15 mouse cellular contexts compared by ENCODE assay signal in the genomic region with DNA sequence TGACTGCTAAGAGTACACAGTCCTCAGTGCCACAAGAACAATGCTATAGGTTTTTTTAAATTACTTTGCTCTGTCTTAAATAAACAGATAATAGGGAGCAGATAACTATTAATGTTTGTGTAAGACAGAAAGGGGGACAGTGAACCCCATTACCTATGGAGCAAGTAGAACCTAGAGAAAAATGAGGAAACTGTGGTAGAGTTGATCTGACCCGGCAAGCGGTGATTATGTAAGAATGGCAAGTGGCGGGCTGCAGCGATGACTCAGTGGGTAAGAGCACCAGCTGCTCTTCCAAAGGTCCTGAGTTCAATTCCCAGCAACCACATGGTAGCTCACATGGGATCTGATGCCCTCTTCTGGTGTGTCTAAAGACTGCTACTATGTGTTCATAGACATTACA.
DNase-seq lines count a peak whose midpoint lies in the region; ATAC-seq and TF ChIP-seq lines count a peak whose summit lies in the region.
"Had no signal": no experiment of that assay in that cellular context is flagged by ENCODE, and none has a peak within 500 bp of the region (broad histone marks: within the 10 kb centered on the region; RNA-seq: fewer than 3 reads in every experiment).

No protein-coding gene starts in this region.

- no peaks in the 10 kb centered on the region for H3K27me3 ChIP-seq in lung, postnatal 0 days (replicated peaks; ENCODE audit: insufficient read depth, low read length)
- H3K27me3 ChIP-seq: intestine, embryonic 15.5 days; megakaryocyte, embryonic 14.5 days; Patski had no signal

- no peaks in the 10 kb centered on the region for H3K9me3 ChIP-seq in lung, postnatal 0 days (ENCODE audit: low read length)
- H3K9me3 ChIP-seq: intestine, embryonic 15.5 days; megakaryocyte, embryonic 14.5 days had no signal

- H3K4me2 ChIP-seq in lung, postnatal 0 days (replicated peaks; ENCODE audit: low read depth, low read length), result no peak overlapping the region
- H3K4me2 ChIP-seq: intestine, embryonic 15.5 days had no signal

- no peak for TF ChIP-seq EP300 in lung, postnatal 0 days (IDR thresholded peaks at IDR 0.05)

- 85% methylated on average over 4 of the region's 4 CpGs for WGBS in lung, postnatal 0 days

- H3K4me1 ChIP-seq in lung, postnatal 0 days (ENCODE audit: insufficient read depth, low read depth, low read length), result peaks cover 3% of the 10 kb centered on the region; the same call in 1 of the 2 replicates

- no peak overlapping the region for H3K27ac ChIP-seq in lung, postnatal 0 days (ENCODE audit: low read length)
- H3K27ac ChIP-seq: intestine, embryonic 15.5 days had no signal

- TF ChIP-seq CTCF in lung, postnatal 0 days (IDR thresholded peaks at IDR 0.05), result peak; percentile 19; the same call in 1 of the 2 replicates

- peak; percentile 36 for DNase-seq in adrenal gland, adult 2 months
- no peak for DNase-seq in adrenal gland, postnatal 10 days
- DNase-seq in lung, postnatal 0 days (ENCODE audit: low spot score), result peak; percentile 39
- no peak for DNase-seq in lung, postnatal 14 days
- peak; percentile 43 for DNase-seq in lung, postnatal 25 days (ENCODE audit: low spot score)
- DNase-seq in thymus, postnatal 36 days, result no peak
- no peak for DNase-seq in frontal cortex, postnatal 14 days (ENCODE audit: low spot score in 2 of 2)
- DNase-seq in cerebellum, adult 18-20 months, result no peak
- DNase-seq: adrenal gland, postnatal 25 days; cerebellum, adult 11 months; heart, postnatal 36 days; kidney, postnatal 4 days had no signal

- no peak overlapping the region for H3K4me3 ChIP-seq in lung, postnatal 0 days (ENCODE audit: low read depth, low read length)
- H3K4me3 ChIP-seq: intestine, embryonic 15.5 days had no signal

- ATAC-seq in lung, postnatal 0 days, result no peak
- ATAC-seq: intestine, embryonic 15.5 days; Patski had no signal

- no peaks in the 10 kb centered on the region for H3K36me3 ChIP-seq in lung, postnatal 0 days (ENCODE audit: insufficient read depth, low read length)
- H3K36me3 ChIP-seq: intestine, embryonic 15.5 days had no signal

- no peak overlapping the region for H3K9ac ChIP-seq in lung, postnatal 0 days (replicated peaks; ENCODE audit: low read depth)
- H3K9ac ChIP-seq: intestine, embryonic 15.5 days had no signal

Comparison
In these comparisons a context has a peak if more than half of its experiments do, and no peak if none do; other contexts are left out.
1. DNase-seq: peak in adrenal gland, adult 2 months (single experiment), lung, postnatal 0 days (single experiment) and lung, postnatal 25 days (single experiment); none in adrenal gland, postnatal 10 days (single experiment), lung, postnatal 14 days (single experiment), thymus, postnatal 36 days (0 of 2), frontal cortex, postnatal 14 days (0 of 2) and cerebellum, adult 18-20 months (0 of 2).